Mouse (Mus musculus): ENCODE data around the gene Oxt.

Gene Oxt

DNA sequence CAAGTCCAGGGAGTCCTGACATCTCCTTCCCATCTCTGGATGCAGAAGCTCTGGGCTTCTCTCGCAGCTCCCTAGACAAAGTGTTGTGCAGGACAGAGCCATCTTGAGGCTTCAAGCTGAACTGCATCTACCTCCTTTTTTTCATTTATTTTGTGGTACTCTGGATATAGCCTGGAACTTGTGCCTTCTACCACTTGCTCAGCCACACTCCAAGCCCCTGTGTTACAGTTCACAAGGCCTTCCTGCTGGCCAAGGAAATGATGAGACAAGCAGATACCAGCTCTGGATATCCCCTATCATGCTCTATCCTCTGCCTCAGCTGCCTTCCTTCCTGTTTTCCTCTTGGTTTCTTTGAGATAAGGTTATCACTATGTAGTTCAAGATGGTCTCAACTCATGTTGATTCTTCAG is 21.6 kb downstream of the Oxt start:
- TF ChIP-seq CTCF (conservative IDR thresholded peaks at IDR 0.05; ENCODE audit: low read length) (peak; percentile 78), NANOG (IDR thresholded peaks at IDR 0.05; ENCODE audit: borderline replicate concordance, low read length) (no peak)
- Histone ChIP-seq H3K36me3 (ENCODE audit: insufficient read depth, low read length) (peaks cover 88% of the 10 kb centered on the region), H3K4me3 (replicated peaks; ENCODE audit: low read length) (no peak overlapping the region), H3K9me3 (ENCODE audit: low read length) (no peaks in the 10 kb centered on the region), H3K4me1 (replicated peaks; ENCODE audit: low read depth, low read length) (peaks cover 5% of the 10 kb centered on the region; the same call in 1 of the 2 replicates), H3K27me3 (ENCODE audit: insufficient read depth, low read length) (no peaks in the 10 kb centered on the region)

- TF ChIP-seq CTCF (conservative IDR thresholded peaks at IDR 0.05; ENCODE audit: low read length), result no peak
- no peak for TF ChIP-seq NANOG (IDR thresholded peaks at IDR 0.05; ENCODE audit: borderline replicate concordance, low read length)
- no peak for TF ChIP-seq POU5F1 (IDR thresholded peaks at IDR 0.05; ENCODE audit: borderline replicate concordance, low read length)
- Histone ChIP-seq H3K27me3 (ENCODE audit: insufficient read depth, low read length) (no peaks in the 10 kb centered on the region), H3K9me3 (ENCODE audit: low read length) (no peaks in the 10 kb centered on the region), H3K4me1 (replicated peaks; ENCODE audit: low read depth, low read length) (peaks cover 5% of the 10 kb centered on the region; the same call in 1 of the 2 replicates), H3K4me3 (replicated peaks; ENCODE audit: low read length) (no peak overlapping the region), H3K36me3 (ENCODE audit: insufficient read depth, low read length) (peaks cover 90% of the 10 kb centered on the region)
Measured at GRCm38 (mm10) chr2:130598399-130598798, 22.4 kb downstream of the Oxt start.

GRCm38 (mm10) chr2:130602195-130602594 is 26.2 kb downstream of the Oxt start:
- no peak overlapping the region for H3K4me3 ChIP-seq (replicated peaks; ENCODE audit: low read length)
- H3K4me1 ChIP-seq (replicated peaks; ENCODE audit: low read depth, low read length), result no peaks in the 10 kb centered on the region; the same call in 1 of the 2 replicates
- H3K27me3 ChIP-seq (ENCODE audit: insufficient read depth, low read length), result no peaks in the 10 kb centered on the region
- TF ChIP-seq NANOG (IDR thresholded peaks at IDR 0.05; ENCODE audit: borderline replicate concordance, low read length), result no peak
- TF ChIP-seq CTCF (conservative IDR thresholded peaks at IDR 0.05; ENCODE audit: low read length), result no peak
- no peak for TF ChIP-seq POU5F1 (IDR thresholded peaks at IDR 0.05; ENCODE audit: borderline replicate concordance, low read length)
- H3K36me3 ChIP-seq (ENCODE audit: insufficient read depth, low read length), result peaks cover 79% of the 10 kb centered on the region
- H3K9me3 ChIP-seq (ENCODE audit: low read length), result no peaks in the 10 kb centered on the region

- no peaks in the 10 kb centered on the region for H3K27me3 ChIP-seq (ENCODE audit: insufficient read depth, low read length)
- no peak overlapping the region for H3K4me3 ChIP-seq (replicated peaks; ENCODE audit: low read length)
- H3K9me3 ChIP-seq (ENCODE audit: low read length), result no peaks in the 10 kb centered on the region
- H3K4me1 ChIP-seq (replicated peaks; ENCODE audit: low read depth, low read length), result no peaks in the 10 kb centered on the region
- TF ChIP-seq CTCF (conservative IDR thresholded peaks at IDR 0.05; ENCODE audit: low read length) (peak; percentile 68), POU5F1 (IDR thresholded peaks at IDR 0.05; ENCODE audit: borderline replicate concordance, low read length) (no peak)
- H3K36me3 ChIP-seq (ENCODE audit: insufficient read depth, low read length), result peaks cover 74% of the 10 kb centered on the region
Measured at GRCm38 (mm10) chr2:130613091-130613490, 37.1 kb downstream of the Oxt start.

DNA sequence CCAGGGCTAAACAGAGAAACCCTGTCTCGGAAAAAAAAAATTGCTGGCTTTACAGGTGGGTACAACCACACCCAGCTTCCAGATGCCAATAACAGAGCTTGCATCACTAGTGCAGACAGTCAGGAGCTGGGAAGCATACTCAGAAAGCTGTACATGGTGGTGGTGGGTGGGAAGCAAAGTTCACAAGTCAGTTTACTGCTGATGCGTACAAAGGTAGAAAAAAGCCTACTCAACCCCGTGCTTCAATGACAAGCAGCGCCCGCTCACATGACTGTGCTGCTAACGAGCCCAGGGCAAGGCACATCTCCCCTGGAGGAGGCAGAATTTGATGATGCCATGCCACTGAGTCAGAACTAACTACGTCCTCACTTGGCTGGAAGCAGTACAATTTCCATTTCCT is 43.0 kb downstream of the Oxt start:
- H3K4me3 ChIP-seq (replicated peaks; ENCODE audit: low read length), result no peak overlapping the region
- H3K27me3 ChIP-seq (ENCODE audit: insufficient read depth, low read length), result no peaks in the 10 kb centered on the region
- TF ChIP-seq POU5F1 (IDR thresholded peaks at IDR 0.05; ENCODE audit: borderline replicate concordance, low read length) (no peak), CTCF (conservative IDR thresholded peaks at IDR 0.05; ENCODE audit: low read length) (no peak), NANOG (IDR thresholded peaks at IDR 0.05; ENCODE audit: borderline replicate concordance, low read length) (no peak)
- peaks cover 15% of the 10 kb centered on the region; the same call in 1 of the 2 replicates for H3K4me1 ChIP-seq (replicated peaks; ENCODE audit: low read depth, low read length)
- no peaks in the 10 kb centered on the region for H3K9me3 ChIP-seq (ENCODE audit: low read length)
- peaks cover 90% of the 10 kb centered on the region for H3K36me3 ChIP-seq (ENCODE audit: insufficient read depth, low read length)

Data from E14TG2a.4 (cell line).